Mouse (Mus musculus): ENCODE measurements at regions not wholly inside any gene's neighbourhood (a gene's known extent, or its start where the extent isn't known, plus 50 kb on each side); places are given as distances from the start of the nearest gene placed in this dataset.

DNA sequence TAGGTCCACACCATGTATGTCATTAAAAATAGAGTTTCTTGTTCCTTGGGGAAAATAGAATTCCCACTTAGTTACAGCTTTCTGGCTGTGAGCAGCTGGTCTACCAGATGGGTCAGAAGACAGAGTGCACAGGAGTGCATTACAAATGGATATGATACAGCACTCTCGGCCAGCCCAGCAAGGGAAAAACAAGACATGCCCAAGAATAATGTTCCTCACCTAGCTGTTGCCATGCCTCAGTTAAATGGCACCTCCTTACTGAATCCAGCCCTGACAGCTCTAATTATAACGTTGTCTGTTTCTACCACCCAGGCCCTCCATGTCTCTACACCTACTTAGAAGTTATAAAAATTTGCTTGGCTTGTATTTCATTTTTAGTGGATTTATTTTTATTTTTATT is 749.3 kb upstream of the Apob start:
- TF ChIP-seq CTCF (conservative IDR thresholded peaks at IDR 0.05; ENCODE audit: insufficient read depth, insufficient read length, low read depth, low read length) (no peak), POLR2A (IDR thresholded peaks at IDR 0.05; ENCODE audit: low read depth, low read length) (no peak)

Measured in kidney, adult 2 months (tissue).